In the genomic region with DNA sequence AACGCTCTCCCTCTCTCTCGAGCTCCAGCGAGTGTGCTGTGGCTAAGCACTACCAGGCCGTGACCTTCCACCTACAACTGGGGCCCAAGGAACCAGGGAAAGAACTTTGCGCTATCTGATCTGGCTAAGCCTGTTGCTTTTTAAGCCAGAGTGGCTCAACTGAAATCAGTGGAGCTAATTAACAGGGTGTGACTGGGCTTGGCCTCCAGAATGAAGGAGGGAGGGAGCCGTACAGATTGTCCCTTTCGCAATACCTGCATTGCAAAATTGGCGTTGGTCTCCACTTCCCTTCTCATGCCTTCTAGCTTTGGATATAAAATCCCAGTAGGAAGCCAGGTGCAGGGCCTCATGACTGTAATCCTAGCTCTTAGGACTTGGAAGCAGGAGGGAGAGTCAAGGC, we compare ENCODE assay signal across 11 mouse cellular contexts. TPM values are rescaled to one million over a fixed set of nuclear protein-coding genes. Genes with fewer than 3 reads are reported as not detected.
A peak's percentile ranks its signal among the peaks of the same experiment; 100 is the strongest.
DNase-seq lines count a peak whose midpoint lies in the region; ATAC-seq and TF ChIP-seq lines count a peak whose summit lies in the region.
"Had no signal": no experiment of that assay in that cellular context is flagged by ENCODE, and none has a peak within 500 bp of the region (broad histone marks: within the 10 kb centered on the region; RNA-seq: fewer than 3 reads in every experiment).

No protein-coding gene starts in this region.

- H3K27me3 ChIP-seq in heart, embryonic 12.5 days (replicated peaks) = no peaks in the 10 kb centered on the region
- no peaks in the 10 kb centered on the region for H3K27me3 ChIP-seq in lung, embryonic 14.5 days (ENCODE audit: insufficient read depth, low read length)
- H3K27me3 ChIP-seq in cerebellum, adult 2 months (ENCODE audit: control insufficient read depth, insufficient read depth, low read length) = no peaks in the 10 kb centered on the region
- H3K27me3 ChIP-seq: CH12.LX; limb, embryonic 13.5 days had no signal

- no peak overlapping the region for H3K27ac ChIP-seq in heart, embryonic 12.5 days (ENCODE audit: poor library complexity, severe bottlenecking)
- no peak overlapping the region for H3K27ac ChIP-seq in lung, embryonic 14.5 days (ENCODE audit: low read depth)
- H3K27ac ChIP-seq in cerebellum, adult 2 months (ENCODE audit: insufficient read depth, low read length) = no peak overlapping the region
- H3K27ac ChIP-seq: limb, embryonic 13.5 days had no signal

- no peak for ATAC-seq in heart, embryonic 12.5 days (ENCODE audit: insufficient number of reproducible peaks, low FRiP score)
- no peak for ATAC-seq in lung, embryonic 14.5 days (ENCODE audit: insufficient read depth)
- no peak for ATAC-seq in activated CD4-positive, CD25-positive, alpha-beta regulatory T cell, adult 4 months

- H3K4me3 ChIP-seq in heart, embryonic 12.5 days = no peak overlapping the region
- H3K4me3 ChIP-seq in lung, embryonic 14.5 days (ENCODE audit: low read depth, low read length) = no peak overlapping the region
- H3K4me3 ChIP-seq in cerebellum, adult 2 months (replicated peaks; ENCODE audit: insufficient read depth, low read depth, low read length) = no peak overlapping the region
- H3K4me3 ChIP-seq: limb, embryonic 13.5 days had no signal

- H3K9ac ChIP-seq in heart, embryonic 12.5 days = no peak overlapping the region
- H3K9ac ChIP-seq in lung, embryonic 14.5 days = no peak overlapping the region
- H3K9ac ChIP-seq: limb, embryonic 13.5 days had no signal

- DNase-seq in heart, adult 18-20 months = peak; percentile 64 to 83
- peak; percentile 62 to 64 for DNase-seq in heart, postnatal 10 days
- DNase-seq in lung, embryonic 14.5 days = peak; percentile 15
- DNase-seq in urinary bladder, postnatal 14 days (ENCODE audit: low spot score) = peak; percentile 84
- no peak for DNase-seq in cerebellum, adult 2 months
- DNase-seq in thymus, postnatal 4 days = no peak
- DNase-seq: cerebellum, postnatal 36 days had no signal

- no peaks in the 10 kb centered on the region for H3K4me1 ChIP-seq in heart, embryonic 12.5 days (replicated peaks)
- no peaks in the 10 kb centered on the region; the same call in 1 of the 2 replicates for H3K4me1 ChIP-seq in lung, embryonic 14.5 days (ENCODE audit: insufficient read depth)
- no peaks in the 10 kb centered on the region for H3K4me1 ChIP-seq in cerebellum, adult 2 months (ENCODE audit: control insufficient read depth, insufficient read depth, low read length)

- no peak for TF ChIP-seq POLR2A in cerebellum, adult 2 months (IDR thresholded peaks at IDR 0.05; ENCODE audit: borderline replicate concordance, insufficient read depth, low read length)

- H3K36me3 ChIP-seq in heart, embryonic 12.5 days = no peaks in the 10 kb centered on the region
- H3K36me3 ChIP-seq in lung, embryonic 14.5 days (ENCODE audit: insufficient read depth) = no peaks in the 10 kb centered on the region
- H3K36me3 ChIP-seq: limb, embryonic 13.5 days had no signal

- WGBS in heart, embryonic 12.5 days = 72% methylated on average over 8 of the region's 8 CpGs
- 65% methylated on average over 8 of the region's 8 CpGs for WGBS in lung, embryonic 14.5 days
- 78% methylated on average over 8 of the region's 8 CpGs for WGBS in cerebellum, adult 2 months

- H3K4me2 ChIP-seq in heart, embryonic 12.5 days = no peak overlapping the region
- H3K4me2 ChIP-seq in lung, embryonic 14.5 days = no peak overlapping the region
- H3K4me2 ChIP-seq: limb, embryonic 13.5 days had no signal

- intact Hi-C loops in heart, postnatal 10 days (cut with DNase I) = no loop called here

- TF ChIP-seq CTCF in lung, embryonic 14.5 days (IDR thresholded peaks at IDR 0.05; ENCODE audit: low read depth) = no peak
- TF ChIP-seq CTCF in cerebellum, adult 2 months (IDR thresholded peaks at IDR 0.05; ENCODE audit: borderline replicate concordance, insufficient read depth, low read depth, low read length) = no peak

- no peaks in the 10 kb centered on the region for H3K9me3 ChIP-seq in heart, embryonic 12.5 days (replicated peaks)
- H3K9me3 ChIP-seq in lung, embryonic 14.5 days (ENCODE audit: low read depth, low read length) = no peaks in the 10 kb centered on the region
- H3K9me3 ChIP-seq: limb, embryonic 13.5 days had no signal

RNA-seq across cellular contexts. Expression of a gene that starts 18.7 kb away (rescaled TPM):
- total RNA-seq in heart, adult 18-20 months (2021) = 10 to 100 TPM; 19.0 to 21.5 TPM
- polyA plus RNA-seq in heart, embryonic 12.5 days (2016; fragmentation: Nextera tagmentation; extraction: Ambion mirVana) = 15.0 and 16.0 TPM in 2 replicates
- 10 to 100 TPM; 29.3 to 31.3 TPM for total RNA-seq in heart, postnatal 10 days (2021)
- 21.8 and 22.5 TPM in 2 replicates for polyA plus RNA-seq in lung, embryonic 14.5 days (2014; fragmentation: Nextera tagmentation; extraction: Ambion mirVana)
- polyA plus RNA-seq in cerebellum, adult 2 months (2012; rRNA removed) = 22.8 and 24.2 TPM in 2 replicates
- 1 to 10 TPM; 7.7 to 8.5 TPM for polyA plus RNA-seq in activated CD4-positive, CD25-positive, alpha-beta regulatory T cell, adult 4 months (2017; shearing (Covaris generic))

RNA-seq across cellular contexts. Expression of a gene that starts 48.1 kb away (rescaled TPM):
- total RNA-seq in heart, adult 18-20 months (2021) = not detected
- polyA plus RNA-seq in heart, embryonic 12.5 days (2016; fragmentation: Nextera tagmentation; extraction: Ambion mirVana) = not detected in 2 replicates
- not detected for total RNA-seq in heart, postnatal 10 days (2021)
- polyA plus RNA-seq in lung, embryonic 14.5 days (2014; fragmentation: Nextera tagmentation; extraction: Ambion mirVana) = 0.12 TPM in 1 of 2 replicates, not detected in the other
- 45.5 TPM in 2 replicates for polyA plus RNA-seq in cerebellum, adult 2 months (2012; rRNA removed)
- polyA plus RNA-seq in activated CD4-positive, CD25-positive, alpha-beta regulatory T cell, adult 4 months (2017; shearing (Covaris generic)) = not detected
- total RNA-seq: CH12.LX had no signal
- polyA plus RNA-seq: limb, embryonic 13.5 days had no signal

Comparison
In these comparisons a context has a peak if more than half of its experiments do, and no peak if none do; other contexts are left out.
1. DNase-seq: peak in heart, adult 18-20 months (2 of 2), heart, postnatal 10 days (2 of 2), lung, embryonic 14.5 days (single experiment) and urinary bladder, postnatal 14 days (single experiment); none in cerebellum, adult 2 months (0 of 2) and thymus, postnatal 4 days (single experiment).
2. RNA of a gene that starts 48.1 kb away (polyA plus RNA-seq): 45.5 TPM in cerebellum, adult 2 months; not detected in activated CD4-positive, CD25-positive, alpha-beta regulatory T cell, adult 4 months, not detected in heart, embryonic 12.5 days and 0.12 TPM in lung, embryonic 14.5 days; every median in the first group is over 10 times any median in the second.